9 mouse cellular contexts compared by ENCODE assay signal in the genomic region with DNA sequence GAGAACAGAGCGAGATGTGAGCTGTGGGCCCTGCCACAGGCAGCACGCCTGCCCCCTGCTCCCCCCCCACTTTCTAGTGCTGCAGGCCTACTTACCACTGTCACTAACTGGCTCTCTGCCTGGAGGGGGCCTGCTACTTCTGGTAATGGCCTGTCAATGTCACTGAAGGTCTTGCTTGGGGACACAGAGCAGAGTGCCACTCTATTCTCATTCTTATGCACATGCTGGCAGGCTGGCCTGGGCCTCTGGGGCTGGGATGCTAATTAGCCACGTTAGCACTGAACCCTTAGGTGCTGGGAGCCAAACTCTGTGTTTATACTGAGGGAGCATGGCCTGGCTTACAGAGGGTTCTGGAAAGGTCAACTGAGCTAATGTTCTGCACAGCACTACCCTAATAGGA. TPM values are rescaled to one million over a fixed set of nuclear protein-coding genes. Genes with fewer than 3 reads are reported as not detected.
DNase-seq lines count a peak whose midpoint lies in the region; ATAC-seq lines count a peak whose summit lies in the region.
"Had no signal": no experiment of that assay in that cellular context is flagged by ENCODE, and none has a peak within 500 bp of the region (broad histone marks: within the 10 kb centered on the region; RNA-seq: fewer than 3 reads in every experiment).

No protein-coding gene starts in this region.

- H3K4me3 ChIP-seq in embryonic facial prominence, embryonic 14.5 days (ENCODE audit: low read depth, low read length), result no peak overlapping the region
- no peak overlapping the region for H3K4me3 ChIP-seq in hindbrain, embryonic 14.5 days (replicated peaks; ENCODE audit: low read length)
- no peak overlapping the region for H3K4me3 ChIP-seq in midbrain, embryonic 10.5 days

- H3K27me3 ChIP-seq in embryonic facial prominence, embryonic 14.5 days (replicated peaks; ENCODE audit: control insufficient read depth, insufficient read depth, low read length), result no peaks in the 10 kb centered on the region
- no peaks in the 10 kb centered on the region for H3K27me3 ChIP-seq in hindbrain, embryonic 14.5 days (ENCODE audit: control insufficient read depth, insufficient read depth, low read length)
- no peaks in the 10 kb centered on the region for H3K27me3 ChIP-seq in midbrain, embryonic 10.5 days (ENCODE audit: low read depth, poor library complexity, severe bottlenecking)
- H3K27me3 ChIP-seq: megakaryocyte, embryonic 14.5 days had no signal

- H3K36me3 ChIP-seq in embryonic facial prominence, embryonic 14.5 days (ENCODE audit: control insufficient read depth, insufficient read depth, low read length), result peaks cover 15% of the 10 kb centered on the region; the same call in 1 of the 2 replicates
- peaks cover 19% of the 10 kb centered on the region for H3K36me3 ChIP-seq in hindbrain, embryonic 14.5 days (replicated peaks; ENCODE audit: control insufficient read depth, insufficient read depth)
- peaks cover 42% of the 10 kb centered on the region for H3K36me3 ChIP-seq in midbrain, embryonic 10.5 days

- DNase-seq in cerebellum, adult 11-12 months, result peak; percentile 40
- DNase-seq in cerebellum, postnatal 36 days, result no peak
- DNase-seq in embryonic facial prominence, embryonic 14.5 days (ENCODE audit: low spot score), result peak; percentile 26
- no peak for DNase-seq in hindbrain, embryonic 14.5 days (ENCODE audit: low spot score)
- DNase-seq in midbrain, embryonic 10.5 days (ENCODE audit: low spot score), result no peak
- no peak for DNase-seq in left cerebral cortex, postnatal 36 days (ENCODE audit: low spot score in 2 of 2)
- no peak for DNase-seq in layer of hippocampus, postnatal 36 days
- DNase-seq in urinary bladder, postnatal 4 days (ENCODE audit: low spot score in 2 of 2), result no peak

- peak; percentile 28; the same call in 1 of the 2 replicates for ATAC-seq in embryonic facial prominence, embryonic 14.5 days (ENCODE audit: low read depth)
- peak; percentile 58; the same call in 1 of the 2 replicates for ATAC-seq in hindbrain, embryonic 14.5 days (ENCODE audit: low FRiP score)

- no peaks in the 10 kb centered on the region for H3K9me3 ChIP-seq in embryonic facial prominence, embryonic 14.5 days (ENCODE audit: control insufficient read depth, low read length)
- H3K9me3 ChIP-seq in hindbrain, embryonic 14.5 days (ENCODE audit: control insufficient read depth, low read length), result no peaks in the 10 kb centered on the region
- H3K9me3 ChIP-seq in midbrain, embryonic 10.5 days (replicated peaks), result no peaks in the 10 kb centered on the region
- H3K9me3 ChIP-seq: megakaryocyte, embryonic 14.5 days had no signal

- intact Hi-C loops in left cerebral cortex, postnatal 36 days (cut with DNase I), result loop anchor here (2.0 to 10.0 kb wide), 3 partner anchors 49 to 189 kb away; a partner anchor contains a TSS

- no peak overlapping the region for H3K27ac ChIP-seq in embryonic facial prominence, embryonic 14.5 days (replicated peaks; ENCODE audit: low read depth, low read length)
- peak overlapping the region; percentile 34 for H3K27ac ChIP-seq in hindbrain, embryonic 14.5 days
- H3K27ac ChIP-seq in midbrain, embryonic 10.5 days (replicated peaks), result peak overlapping the region; percentile 63

- H3K9ac ChIP-seq in embryonic facial prominence, embryonic 14.5 days (ENCODE audit: low read depth, low read length), result no peak overlapping the region
- H3K9ac ChIP-seq in hindbrain, embryonic 14.5 days, result peak overlapping the region; percentile 29; the same call in 1 of the 2 replicates

- H3K4me2 ChIP-seq in embryonic facial prominence, embryonic 14.5 days (ENCODE audit: low read depth, low read length), result no peak overlapping the region
- no peak overlapping the region for H3K4me2 ChIP-seq in hindbrain, embryonic 14.5 days (replicated peaks)

- 65% methylated on average over 3 of the region's 3 CpGs for WGBS in embryonic facial prominence, embryonic 14.5 days
- WGBS in hindbrain, embryonic 14.5 days, result 18% methylated on average over 3 of the region's 3 CpGs
- WGBS in midbrain, embryonic 10.5 days, result 64% methylated on average over 3 of the region's 3 CpGs

- peaks cover 18% of the 10 kb centered on the region for H3K4me1 ChIP-seq in embryonic facial prominence, embryonic 14.5 days (ENCODE audit: control insufficient read depth, insufficient read depth, low read length)
- H3K4me1 ChIP-seq in hindbrain, embryonic 14.5 days (replicated peaks; ENCODE audit: control insufficient read depth, insufficient read depth, low read length), result peaks cover 14% of the 10 kb centered on the region; the same call in 1 of the 2 replicates
- H3K4me1 ChIP-seq in midbrain, embryonic 10.5 days, result peaks cover 46% of the 10 kb centered on the region

RNA-seq across cellular contexts. Expression of a gene that starts 23.3 kb away (rescaled TPM):
- polyA plus RNA-seq in embryonic facial prominence, embryonic 14.5 days (2014; fragmentation: Nextera tagmentation; extraction: Ambion mirVana), result 4.9 and 5.2 TPM in 2 replicates
- polyA plus RNA-seq in hindbrain, embryonic 14.5 days (2014; fragmentation: Nextera tagmentation; extraction: Ambion mirVana), result 1.6 and 2.4 TPM in 2 replicates
- 0.77 and 1.5 TPM in 2 replicates for polyA plus RNA-seq in midbrain, embryonic 10.5 days (2016; fragmentation: Nextera tagmentation; extraction: Ambion mirVana)
- 10 to 100 TPM; 29.3 to 32.2 TPM for total RNA-seq in left cerebral cortex, postnatal 36 days (2021)
- 10 to 100 TPM; 30.2 to 30.3 TPM for total RNA-seq in layer of hippocampus, postnatal 36 days (2021)

RNA-seq across cellular contexts. Expression of a gene that starts 52.9 kb away (rescaled TPM):
- polyA plus RNA-seq in embryonic facial prominence, embryonic 14.5 days (2014; fragmentation: Nextera tagmentation; extraction: Ambion mirVana), result 96.9 and 103 TPM in 2 replicates
- polyA plus RNA-seq in hindbrain, embryonic 14.5 days (2014; fragmentation: Nextera tagmentation; extraction: Ambion mirVana), result 172 and 177 TPM in 2 replicates
- polyA plus RNA-seq in midbrain, embryonic 10.5 days (2016; fragmentation: Nextera tagmentation; extraction: Ambion mirVana), result 205 and 233 TPM in 2 replicates
- total RNA-seq in left cerebral cortex, postnatal 36 days (2021), result 10 to 100 TPM; 73.7 to 87.8 TPM
- total RNA-seq in layer of hippocampus, postnatal 36 days (2021), result 10 to 100 TPM; 86.9 to 99.4 TPM

RNA-seq across cellular contexts. Expression of a gene that starts 55.4 kb away (rescaled TPM):
- 94.4 and 109 TPM in 2 replicates for polyA plus RNA-seq in embryonic facial prominence, embryonic 14.5 days (2014; fragmentation: Nextera tagmentation; extraction: Ambion mirVana)
- 4.8 and 5.0 TPM in 2 replicates for polyA plus RNA-seq in hindbrain, embryonic 14.5 days (2014; fragmentation: Nextera tagmentation; extraction: Ambion mirVana)
- 23.6 and 25.1 TPM in 2 replicates for polyA plus RNA-seq in midbrain, embryonic 10.5 days (2016; fragmentation: Nextera tagmentation; extraction: Ambion mirVana)
- 10 to 100 TPM; 22.1 to 25.2 TPM for total RNA-seq in left cerebral cortex, postnatal 36 days (2021)
- total RNA-seq in layer of hippocampus, postnatal 36 days (2021), result 10 to 100 TPM; 22.0 to 25.7 TPM

Comparison
In these comparisons a context has a peak if more than half of its experiments do, and no peak if none do; other contexts are left out.
1. DNase-seq: peak in cerebellum, adult 11-12 months (single experiment) and embryonic facial prominence, embryonic 14.5 days (single experiment); none in cerebellum, postnatal 36 days (0 of 2), hindbrain, embryonic 14.5 days (single experiment), midbrain, embryonic 10.5 days (single experiment), left cerebral cortex, postnatal 36 days (0 of 2), layer of hippocampus, postnatal 36 days (0 of 2) and urinary bladder, postnatal 4 days (0 of 2).